Mouse (Mus musculus): ENCODE measurements around the gene Cpne2.

Cpne2 gene

DNA sequence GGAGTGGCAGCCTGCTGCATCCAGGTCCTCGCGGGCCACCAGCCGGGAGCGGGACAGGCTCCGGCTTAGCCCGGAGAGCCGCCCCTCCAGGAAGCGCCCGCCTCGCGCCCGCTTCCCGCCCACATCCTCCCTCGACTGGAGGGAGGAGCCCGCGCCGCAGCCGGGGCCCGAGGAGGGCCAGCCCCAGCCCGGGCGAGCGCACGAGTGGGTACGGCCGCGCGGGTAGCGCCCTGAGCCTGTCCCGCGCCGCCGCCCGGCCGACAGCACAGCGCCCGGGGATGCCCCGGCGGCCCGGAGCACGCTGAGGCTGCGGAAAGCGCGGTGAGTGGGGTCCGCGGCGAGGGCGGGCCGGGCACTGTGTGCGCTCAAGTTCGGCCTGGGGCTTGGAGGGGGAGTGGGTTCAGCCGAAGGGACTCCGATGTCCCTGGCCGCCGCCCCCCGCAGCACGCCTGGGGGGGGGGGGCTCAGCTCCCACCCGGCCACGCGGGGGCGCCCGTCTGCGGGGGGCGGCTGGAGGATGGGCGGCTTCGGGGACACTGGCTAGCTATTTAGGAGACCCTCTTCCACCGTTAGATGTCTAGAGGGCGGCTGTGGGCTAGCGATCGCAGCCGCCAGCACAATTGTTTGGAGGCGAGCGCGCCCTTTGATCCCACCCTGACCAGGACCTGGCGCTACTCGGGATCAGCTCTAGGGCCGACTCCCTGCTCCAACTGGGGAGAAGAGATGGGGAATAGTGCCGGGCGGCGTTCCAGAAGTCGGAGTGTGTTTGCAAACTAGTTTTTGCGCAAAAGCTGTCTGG, at the start of gene Cpne2:
TSS of gene Cpne2 (plus strand) at position 118 of the 799 bp plus-strand sequence.
- no peak for DNase-seq (ENCODE audit: low read depth, low spot score)

DNA sequence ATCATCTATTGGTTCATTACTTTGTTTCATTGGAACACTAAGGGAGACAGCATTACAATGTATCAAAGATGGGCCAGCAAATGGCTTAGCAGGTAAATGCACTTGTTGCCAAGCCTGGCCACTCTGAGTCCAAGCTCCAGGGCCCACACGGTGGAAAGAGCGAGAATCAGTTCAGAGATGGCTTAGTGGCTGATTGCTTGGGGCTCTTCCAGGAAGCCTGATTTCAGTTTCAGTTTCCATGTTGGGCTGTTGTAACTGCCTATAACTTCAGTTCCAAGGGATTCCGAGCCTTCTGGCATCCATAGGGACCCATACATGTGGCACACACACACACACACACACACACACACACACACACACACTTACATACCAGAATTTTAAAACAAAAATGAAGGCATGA, 47.5 kb upstream of the Cpne2 start:
- no peak for DNase-seq (ENCODE audit: low read depth, low spot score)

DNA sequence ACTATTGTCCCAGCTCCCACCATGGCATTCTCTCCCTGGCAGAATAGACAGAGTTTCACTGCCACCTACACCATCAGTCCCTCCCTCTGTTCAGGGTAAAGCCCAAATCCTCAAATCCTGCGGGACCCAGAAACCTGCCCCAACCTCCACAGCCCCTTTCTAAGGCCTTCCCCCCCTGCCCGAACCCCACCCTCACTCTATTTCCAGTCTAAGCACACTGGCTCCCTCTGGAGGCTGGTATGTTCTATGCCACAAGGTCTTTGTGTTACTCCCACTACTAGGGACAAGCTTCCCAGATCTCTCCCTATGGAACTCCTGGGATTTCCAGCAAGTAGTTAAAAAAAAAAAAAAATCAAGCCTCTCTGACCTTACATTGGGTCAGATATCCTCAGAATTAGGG, 46.9 kb upstream of the Cpne2 start:
- peak; percentile 8 for DNase-seq (ENCODE audit: low read depth, low spot score)

DNA sequence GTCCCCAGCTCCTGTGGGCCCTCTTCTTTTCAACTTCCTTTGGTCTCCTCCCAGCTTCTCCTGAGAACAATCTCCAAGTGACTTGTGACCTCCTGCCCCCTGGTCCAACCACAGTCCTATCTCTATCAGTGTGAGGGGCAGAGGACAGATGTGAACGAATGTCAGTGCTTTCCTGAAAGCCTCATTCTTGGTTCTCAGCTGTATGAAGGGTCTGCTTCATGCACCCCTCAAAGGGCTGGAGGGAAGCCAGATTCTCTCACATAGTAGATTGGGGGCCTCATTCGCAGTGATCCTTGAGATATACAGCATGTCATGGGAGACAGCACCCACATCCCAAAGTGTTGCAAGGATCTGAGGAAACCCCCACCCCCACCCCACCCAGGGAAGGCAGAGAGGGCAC, 44.8 kb upstream of the Cpne2 start:
- DNase-seq (ENCODE audit: low read depth, low spot score): no peak

DNA sequence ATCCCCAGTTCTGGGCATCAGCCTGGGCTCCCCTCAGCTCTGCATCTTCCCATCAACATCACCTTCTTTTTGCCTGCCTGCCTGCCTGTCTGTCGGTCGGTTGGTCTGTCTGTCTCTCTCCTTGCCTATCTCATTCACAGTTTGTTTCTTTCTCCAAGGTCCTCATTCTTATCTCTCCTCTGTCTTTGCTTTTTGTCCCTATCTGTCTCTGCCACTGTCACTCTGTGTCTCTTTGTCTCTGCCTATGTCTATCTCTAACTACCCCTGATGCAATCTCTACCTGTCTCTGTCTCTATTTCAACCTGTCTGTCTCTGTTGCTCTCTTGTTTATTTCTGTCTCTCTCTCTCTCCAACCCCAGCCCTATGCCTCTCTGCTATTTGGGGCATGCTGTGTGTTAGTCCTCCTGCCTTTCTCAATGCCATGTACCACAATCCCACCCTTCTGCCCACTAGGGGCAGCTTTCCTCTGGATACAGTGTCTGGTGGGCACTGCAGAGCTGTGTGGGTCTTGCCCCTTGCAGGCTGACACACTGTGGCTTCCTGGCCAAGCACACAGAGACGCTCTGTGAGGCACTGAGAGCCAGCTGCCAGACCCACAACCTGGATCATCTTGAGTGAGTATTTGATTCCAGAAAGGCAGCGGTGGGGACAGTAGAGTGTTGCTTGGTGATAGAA, 42.8 kb upstream of the Cpne2 start:
- no peak for DNase-seq (ENCODE audit: low read depth, low spot score)

DNA sequence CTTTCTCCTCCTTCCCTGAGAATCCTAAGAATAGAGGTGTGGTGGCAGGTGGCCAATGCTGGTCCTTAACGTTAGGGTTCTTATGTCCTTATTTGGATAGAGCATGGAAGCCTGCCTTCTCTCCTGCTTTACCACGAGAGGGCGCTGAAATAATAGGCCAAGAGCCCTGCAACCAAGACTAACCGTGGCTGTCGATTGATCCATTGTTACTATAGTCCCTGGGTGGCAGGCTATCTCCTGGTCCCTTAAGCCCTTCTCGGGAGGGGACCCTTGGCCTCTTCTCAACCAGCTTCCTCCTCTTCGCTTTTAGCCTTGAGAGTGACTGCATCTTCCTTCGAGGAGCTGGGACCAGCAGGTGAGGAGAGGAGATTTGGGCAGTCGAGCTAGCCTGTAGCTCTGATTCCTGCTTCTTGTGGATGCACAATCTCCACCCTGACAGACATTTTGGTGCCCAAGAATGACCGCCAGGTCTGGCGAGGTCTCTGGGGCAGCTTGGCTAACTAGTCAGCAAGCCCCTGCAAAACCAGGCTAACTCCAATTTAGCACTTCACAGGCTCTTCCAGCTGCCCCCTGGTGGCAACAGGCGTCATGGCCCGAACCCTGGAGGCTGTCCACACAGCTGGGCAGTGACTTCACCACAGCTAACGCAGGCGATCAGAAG, 40.6 kb upstream of the Cpne2 start:
- DNase-seq (ENCODE audit: low read depth, low spot score): peak; percentile 45

DNA sequence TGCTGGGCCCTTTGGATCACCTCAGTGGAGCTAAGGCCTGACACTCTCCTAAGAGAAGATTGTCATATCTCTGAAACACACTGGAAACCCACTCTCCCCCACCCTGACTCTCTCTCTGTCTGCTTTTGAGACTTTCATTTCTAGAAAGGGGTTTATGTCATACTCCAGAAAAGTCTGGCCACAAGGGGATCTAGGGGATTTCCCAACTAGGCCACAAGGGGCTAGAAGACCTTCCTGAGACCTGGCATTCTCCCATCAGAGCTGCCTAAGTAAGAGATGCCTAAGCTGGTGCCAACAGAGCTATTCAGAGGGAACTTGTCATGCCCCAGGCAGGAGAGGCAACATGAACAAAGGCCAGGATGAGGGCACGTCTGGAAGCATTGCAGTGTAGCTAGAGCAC, 39.5 kb upstream of the Cpne2 start:
- DNase-seq (ENCODE audit: low read depth, low spot score): no peak

DNA sequence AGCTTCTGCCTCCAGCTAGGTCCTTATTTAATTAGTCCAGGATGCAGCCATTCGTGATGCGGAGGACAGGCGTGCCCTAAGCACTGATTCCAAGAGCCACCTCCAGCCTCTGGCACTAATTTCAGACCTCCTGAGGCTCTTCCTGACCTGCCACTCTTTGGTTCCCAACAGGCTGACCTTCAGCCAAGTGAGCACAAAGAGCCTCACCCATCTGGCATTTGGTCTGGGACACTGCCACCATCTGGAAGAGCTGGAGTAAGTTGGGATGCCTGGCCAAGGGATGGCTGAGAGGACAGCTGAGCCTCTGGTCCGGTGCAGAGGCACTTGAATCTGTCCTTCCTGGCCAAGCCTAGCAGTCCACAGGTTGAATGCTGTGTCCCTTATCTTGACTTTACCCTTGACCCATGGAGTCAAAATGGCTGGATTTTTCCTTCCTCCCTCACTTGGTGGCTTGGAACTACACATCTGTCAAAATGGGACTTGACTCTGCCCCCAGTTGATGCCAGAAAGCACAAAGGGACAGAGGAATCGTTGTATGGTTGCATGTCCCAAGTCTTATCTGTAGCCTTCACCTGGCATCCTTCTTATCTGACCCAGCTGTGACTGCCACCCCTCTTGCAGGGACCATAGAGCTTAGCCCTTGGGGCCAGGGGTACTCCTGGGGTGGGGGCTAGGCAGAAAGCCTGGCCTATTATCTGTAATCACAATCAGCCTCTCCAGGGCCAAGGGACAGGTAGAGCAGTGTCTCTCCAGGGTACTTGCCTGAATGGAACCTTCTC, 17.2 kb upstream of the Cpne2 start:
- no peak for DNase-seq (ENCODE audit: low read depth, low spot score)

DNA sequence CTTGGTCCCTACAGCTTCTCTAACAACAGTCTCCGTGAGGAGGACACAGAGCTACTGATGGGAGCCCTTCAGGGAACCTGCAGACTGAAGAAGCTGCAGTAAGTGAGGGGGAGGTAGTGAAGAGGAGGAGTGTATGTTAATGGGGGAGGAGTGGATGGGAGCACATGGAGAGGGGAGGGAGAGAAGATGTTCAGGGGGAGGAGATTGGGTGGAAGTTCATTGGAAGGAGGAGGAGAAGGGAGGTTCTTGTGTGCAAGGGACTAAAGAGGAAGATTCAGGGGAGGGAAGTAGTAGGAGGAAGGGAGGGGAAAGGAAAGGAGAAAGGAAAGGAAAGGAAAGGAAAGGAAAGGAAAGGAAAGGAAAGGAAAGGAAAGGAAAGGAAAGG, 16.6 kb upstream of the Cpne2 start:
- DNase-seq (ENCODE audit: low read depth, low spot score): no peak

DNA sequence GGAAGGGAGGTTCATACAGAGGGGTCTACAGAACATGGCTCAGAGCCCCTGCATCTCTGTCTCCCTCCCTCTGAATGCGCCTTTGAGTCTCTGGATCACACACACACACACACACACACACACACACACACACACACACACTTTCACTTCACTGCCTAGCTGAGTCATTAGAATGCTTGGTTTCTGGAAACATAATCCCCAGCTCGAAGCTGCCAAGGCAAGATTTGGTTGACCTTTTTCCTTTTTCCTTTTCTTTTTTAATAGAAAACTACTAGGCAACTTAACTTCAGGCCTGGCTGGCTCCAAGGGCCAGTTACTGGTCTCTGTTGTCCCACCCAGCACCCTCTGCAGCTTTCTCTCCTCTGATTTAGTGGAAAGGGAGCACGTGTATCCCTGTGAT, 16.0 kb upstream of the Cpne2 start:
- no peak for DNase-seq (ENCODE audit: low read depth, low spot score)

DNA sequence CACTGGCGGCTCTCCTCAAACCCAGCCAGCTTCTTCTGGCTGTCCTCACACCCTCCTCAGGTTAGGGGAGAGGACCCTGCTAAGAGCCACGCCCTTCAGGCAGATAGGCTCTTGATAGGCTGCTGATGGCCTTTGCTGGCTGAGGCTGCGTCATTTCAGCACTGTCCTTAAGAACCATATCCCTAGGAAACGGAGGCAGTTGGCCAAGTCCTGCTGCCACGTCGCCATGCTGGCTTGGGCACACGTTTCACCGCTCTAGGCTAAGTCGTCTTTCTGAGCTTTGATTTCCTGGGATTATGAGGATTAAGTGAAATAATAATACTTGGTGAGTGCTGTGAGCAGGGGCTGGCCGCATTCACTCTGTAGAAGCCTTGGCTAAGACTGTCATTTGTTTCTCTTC, 14.5 kb upstream of the Cpne2 start:
- no peak for DNase-seq (ENCODE audit: low read depth, low spot score)

DNA sequence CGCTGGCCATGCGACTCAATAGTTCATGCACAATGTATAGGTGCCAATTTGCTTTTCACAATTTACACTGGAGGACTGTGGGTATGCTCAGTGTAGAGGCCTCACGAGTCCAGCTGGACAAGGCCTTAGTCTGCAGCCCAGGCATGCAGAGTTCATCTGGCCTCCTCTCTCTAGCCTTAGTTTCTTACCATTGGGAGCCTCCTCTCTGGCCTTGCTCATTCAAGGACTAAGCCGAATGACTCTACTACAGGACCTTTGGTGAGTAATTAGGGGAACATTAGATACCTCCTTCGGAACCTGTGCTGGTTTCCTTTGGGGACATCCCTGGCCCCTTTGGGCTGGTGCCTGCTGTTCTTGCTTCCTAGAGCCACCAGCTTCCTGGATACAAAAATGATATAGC, 13.8 kb upstream of the Cpne2 start:
- DNase-seq (ENCODE audit: low read depth, low spot score): no peak

DNA sequence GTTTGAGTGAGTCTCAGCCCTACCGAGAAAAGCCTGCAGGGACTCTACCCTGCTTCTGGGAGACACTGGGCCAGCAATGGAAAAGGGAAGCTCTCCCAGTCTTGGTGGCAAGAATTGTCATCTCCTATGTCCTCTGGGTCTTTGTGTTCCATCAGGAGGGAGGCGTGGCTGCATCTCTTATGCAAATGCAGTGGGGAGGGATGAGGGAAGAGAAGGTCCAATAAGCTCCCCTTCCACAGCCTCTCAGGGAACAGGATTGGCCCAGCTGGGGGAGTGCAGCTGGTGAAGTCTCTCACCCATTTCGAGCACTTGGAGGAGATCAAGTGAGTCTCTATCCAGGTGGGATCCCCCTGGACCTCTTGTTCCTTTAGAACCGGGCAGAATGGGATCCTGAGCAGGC, 11.3 kb upstream of the Cpne2 start:
- no peak for DNase-seq (ENCODE audit: low read depth, low spot score)

DNA sequence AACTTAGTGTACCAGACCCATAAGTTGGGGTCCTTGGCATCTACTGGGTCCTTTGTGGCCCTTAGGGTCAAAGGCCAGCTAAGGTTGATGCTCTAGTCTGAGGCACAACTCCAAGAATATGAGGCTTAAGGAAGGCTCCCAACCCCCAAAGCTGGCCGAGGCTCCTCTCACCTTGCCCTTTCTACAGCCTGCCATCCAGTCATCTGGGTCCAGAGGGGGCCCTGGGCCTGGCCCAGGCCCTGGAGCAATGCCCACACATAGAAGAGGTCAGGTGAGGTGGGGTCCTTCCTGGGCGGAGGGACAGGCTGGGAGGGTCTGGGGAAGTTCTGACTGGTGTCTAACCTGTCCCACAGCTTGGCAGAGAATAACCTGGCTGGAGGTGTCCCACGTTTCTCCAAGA, 10.3 kb upstream of the Cpne2 start:
- DNase-seq (ENCODE audit: low read depth, low spot score): no peak

DNA sequence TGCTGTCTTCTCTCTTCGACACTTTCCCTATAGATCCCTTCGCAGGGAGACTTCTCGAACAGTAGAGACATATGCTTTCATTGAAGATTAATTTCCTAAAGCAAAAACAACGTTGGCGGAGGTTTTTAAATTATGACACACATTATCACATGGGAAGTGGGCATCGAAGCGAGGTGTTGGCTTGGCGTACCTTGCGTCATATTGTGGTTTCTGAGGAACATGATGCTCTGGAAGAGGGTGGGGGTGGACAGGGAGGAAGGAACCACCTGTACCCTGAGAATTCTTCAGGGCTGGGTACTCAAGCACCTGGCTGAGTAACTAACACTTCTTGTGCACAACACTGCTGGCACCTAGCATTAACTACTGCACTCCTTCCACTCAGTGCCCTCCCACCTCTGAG, 8.2 kb upstream of the Cpne2 start:
- no peak for DNase-seq (ENCODE audit: low read depth, low spot score)

DNA sequence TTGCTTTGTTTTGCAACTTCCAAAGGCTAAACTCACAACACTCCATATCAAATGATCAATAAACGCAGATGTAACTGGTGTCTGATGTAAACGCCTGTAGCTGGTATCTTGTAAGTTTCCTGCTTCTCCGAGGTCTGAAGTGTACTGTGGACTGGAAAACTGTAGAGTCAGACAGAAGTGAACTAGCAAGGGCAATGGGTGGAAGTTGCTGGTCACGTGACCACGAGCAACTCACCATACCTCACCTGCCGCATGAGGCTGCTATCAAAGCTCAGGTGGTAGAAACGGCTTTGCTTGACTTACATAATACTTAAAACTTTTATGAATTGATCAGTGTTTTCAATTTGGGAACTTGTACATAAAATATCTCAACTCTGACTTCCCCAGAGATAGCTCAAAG, 5.6 kb upstream of the Cpne2 start:
- no peak for DNase-seq (ENCODE audit: low read depth, low spot score)

DNA sequence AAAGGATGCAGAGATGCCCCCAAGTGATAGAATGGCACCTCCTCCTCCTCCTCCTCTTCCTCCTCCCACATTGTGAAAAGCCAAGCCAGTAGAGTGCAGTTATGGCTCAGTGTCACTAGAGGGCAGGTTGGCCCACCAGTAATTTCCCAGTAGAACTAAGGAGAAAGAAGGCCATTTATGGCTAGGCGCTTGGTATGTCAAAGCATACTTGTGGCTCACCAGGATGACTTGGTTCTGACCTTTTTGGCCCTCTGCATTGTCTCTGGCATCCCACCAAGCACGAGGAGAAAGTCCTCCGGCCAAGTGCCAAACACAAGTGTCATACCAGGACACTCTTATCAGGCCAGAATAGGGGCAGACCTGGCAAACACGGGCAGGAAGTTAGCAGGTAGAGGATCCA, 4.5 kb upstream of the Cpne2 start:
- DNase-seq (ENCODE audit: low read depth, low spot score): no peak

DNA sequence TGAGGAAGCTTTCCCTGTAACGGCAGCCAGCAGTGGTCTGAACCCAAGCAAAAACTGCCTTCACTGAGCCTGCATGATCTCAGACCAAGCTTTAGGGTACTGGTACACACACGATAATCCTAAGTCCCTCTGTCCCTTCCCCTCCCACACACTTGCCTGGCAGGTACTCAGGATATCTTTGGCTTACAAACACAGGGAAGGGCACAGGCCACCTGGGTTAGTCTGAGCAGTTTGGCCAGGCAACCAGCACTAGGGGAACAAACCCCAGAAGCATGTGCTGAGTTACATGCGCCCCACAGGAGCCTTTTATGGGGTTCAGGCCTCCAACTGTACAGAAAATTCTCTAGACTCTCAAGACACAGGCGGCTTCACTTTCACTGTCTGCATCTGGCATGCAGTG, 2.9 kb upstream of the Cpne2 start:
- no peak for DNase-seq (ENCODE audit: low read depth, low spot score)

DNA sequence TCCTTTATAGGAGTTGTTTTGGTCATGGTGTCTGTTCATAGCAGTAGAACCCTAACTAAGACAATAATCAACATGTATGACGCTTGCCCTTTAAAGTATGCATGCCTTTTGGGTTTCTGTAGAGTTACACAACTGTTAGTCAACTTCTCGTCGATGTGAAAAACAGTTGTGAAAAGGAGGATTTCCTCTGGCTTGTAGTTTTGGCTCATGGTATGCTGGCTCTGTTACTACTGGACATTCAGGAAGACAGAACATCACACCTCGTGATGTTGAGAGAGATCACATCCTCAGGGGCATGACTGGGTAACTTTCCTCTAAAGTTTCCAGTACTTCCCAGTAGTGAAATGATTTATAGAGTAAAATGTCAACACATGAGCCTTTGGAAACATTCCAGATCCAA, 2.1 kb upstream of the Cpne2 start:
- DNase-seq (ENCODE audit: low read depth, low spot score): no peak

DNA sequence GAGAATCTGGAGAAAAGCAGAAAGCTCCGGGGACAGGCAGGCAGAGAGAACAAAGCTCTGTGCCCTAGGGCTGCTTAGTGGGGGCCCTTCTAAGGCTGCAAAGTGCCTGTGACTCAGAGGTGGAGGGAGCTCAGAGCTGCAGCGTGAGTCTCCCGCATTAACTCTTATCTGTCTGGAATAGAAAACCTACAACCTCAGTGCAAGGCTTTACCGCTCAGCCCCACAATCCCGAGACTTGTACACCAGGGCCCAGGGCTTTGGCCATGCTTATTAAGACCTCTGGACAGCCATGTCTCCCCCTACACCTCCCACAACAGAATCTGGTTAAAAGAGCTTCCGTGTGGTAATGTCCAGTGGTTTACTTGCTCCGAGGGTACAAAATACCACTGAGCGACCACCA, 790 bp upstream of the Cpne2 start:
- DNase-seq (ENCODE audit: low read depth, low spot score): no peak

DNA sequence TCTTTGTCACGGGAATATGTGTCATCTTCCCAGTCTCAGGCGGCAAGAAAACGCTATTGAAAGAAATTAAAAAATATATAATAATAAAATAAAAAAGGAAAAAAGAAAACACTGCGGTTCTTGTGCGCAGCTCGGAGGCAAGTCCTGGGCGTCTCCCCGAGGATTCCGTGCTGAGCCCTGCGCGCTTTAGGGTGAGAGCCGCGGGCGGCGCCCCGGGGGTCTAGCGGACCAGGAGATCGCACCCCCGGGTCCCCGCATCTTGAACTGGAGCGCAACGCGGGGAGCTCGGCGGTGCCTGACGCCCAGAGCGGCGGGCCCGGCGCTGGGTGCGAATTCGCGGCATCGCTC, 291 bp upstream of the Cpne2 start:
- no peak for DNase-seq (ENCODE audit: low read depth, low spot score)

DNA sequence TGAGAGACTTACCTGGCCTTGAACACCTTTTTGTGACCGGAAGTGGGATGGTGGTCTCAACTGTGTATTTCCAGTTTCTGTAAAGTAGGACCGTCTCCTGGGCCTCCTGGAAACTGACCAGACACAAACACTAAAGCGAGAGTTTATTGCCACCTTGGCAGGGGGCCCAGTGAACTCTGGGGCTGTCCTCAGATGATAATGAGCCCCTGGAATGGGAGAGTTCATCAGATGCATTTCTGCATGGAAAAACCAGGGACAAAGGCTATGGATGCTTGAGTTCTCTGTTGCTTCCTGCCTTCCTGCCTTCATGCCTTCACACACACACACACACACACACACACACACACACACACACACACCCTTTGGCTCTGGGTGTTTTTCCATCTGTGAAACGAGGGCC, 1.8 kb downstream of the Cpne2 start:
- DNase-seq (ENCODE audit: low read depth, low spot score): no peak

Measured in retina, postnatal 7 days (tissue).